Mouse (Mus musculus) retina, postnatal 1 day (tissue): ENCODE data around the gene Fbxo4.
A peak's percentile ranks its signal among the peaks of the same experiment; 100 is the strongest.

Experiments
- DNase-seq: peaks from one replicate; pipeline ENCODE4 v3.0.0-alpha.2; 2012

Fbxo4 gene

DNA sequence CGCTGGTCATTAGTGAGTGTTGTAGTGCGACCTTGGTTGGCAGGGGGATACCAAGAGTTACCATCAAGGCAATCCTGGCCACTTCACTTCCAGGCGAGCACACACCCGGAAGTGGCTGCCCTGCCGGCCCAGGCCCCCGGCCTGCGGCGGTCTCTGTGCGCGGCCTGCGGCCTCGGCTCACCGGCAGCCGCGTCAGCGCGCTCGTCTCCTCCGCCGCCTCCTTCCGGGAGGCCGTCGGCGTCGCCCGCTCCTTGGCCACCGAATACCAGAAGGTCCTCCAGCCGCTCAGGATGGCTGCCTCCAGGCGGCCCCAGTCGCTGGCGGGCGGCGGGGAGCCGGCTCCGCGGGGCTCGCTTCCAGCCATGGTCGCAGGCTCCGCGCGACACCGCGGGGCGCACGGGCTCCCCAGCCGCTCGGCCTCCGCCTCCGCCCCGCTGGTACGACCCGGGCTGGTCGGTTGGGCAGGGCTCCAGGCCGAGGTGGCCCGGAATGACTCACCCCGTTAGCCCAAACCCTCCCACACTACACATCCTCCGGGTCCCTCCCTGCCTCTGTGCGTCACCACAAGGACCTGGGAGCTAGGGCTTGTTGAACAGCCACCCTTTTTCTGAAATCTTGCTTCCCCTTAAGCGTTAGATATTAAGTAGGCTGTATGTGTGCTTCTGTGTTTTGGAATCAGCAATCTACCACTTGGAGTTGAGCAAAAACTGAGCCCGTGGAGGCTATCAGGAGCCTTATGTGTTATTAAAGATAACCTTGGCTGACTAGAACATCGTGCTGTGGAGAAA lies at the start of gene Fbxo4:
Fbxo4 (minus strand) TSS at position 513 of the 788 bp plus-strand sequence.
- peak; percentile 77 for DNase-seq

- no peak for DNase-seq
These were observed 49.6 kb upstream of the Fbxo4 start for GRCm38 (mm10) chr15:4028960-4029359.

DNA sequence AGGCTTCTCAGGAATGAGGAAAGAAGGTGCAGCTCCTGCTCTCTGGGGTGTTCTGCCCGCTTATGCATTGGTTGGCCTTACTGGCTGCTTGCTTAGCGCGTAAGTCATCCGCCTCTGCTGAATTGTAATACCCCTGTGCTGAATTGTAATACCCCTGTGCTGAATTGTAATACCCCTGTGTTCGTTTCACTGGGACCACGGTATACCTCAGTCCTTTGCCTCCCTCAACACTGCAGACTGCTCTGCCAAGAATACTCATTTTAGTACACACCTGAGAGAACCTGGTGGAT lies 49.0 kb upstream of the Fbxo4 start:
- DNase-seq: no peak

GRCm38 (mm10) chr15:4027671-4028410 lies 48.5 kb upstream of the Fbxo4 start:
- DNase-seq: peak; percentile 8

- peak; percentile 84 for DNase-seq
These were observed 47.6 kb upstream of the Fbxo4 start for GRCm38 (mm10) chr15:4026831-4027584.

DNA sequence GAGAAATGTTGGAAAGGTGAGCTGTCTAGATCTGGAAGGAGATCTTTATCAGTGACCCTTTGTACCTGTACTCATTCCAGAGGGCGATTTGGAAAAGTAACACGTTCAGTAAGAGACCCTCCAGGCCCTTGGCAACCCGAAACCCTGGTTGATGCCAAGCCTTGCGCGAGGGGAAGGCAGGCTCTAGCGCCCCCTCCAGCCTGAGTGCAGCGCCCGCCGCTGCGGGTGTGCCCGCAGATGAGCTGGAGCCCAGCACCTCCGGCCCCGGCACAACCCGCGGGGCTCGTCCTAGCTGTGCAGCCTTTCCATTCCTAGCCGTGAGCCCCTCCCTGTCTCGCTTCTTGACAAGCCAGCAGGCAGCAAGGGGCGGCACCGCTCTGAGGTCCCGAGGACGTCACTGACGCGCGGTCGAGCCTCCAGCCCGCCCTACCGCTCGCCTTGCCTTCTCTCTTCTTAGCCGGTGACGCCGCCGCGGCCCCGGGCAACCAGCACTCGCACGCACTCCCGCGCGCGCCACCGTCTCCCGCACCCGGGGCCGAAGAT lies 46.9 kb upstream of the Fbxo4 start, which contains the start of gene Oxct1:
Oxct1 (plus strand) TSS at position 153 of the 543 bp plus-strand sequence.
- DNase-seq: peak; percentile 95

GRCm38 (mm10) chr15:4025508-4025904 lies 46.1 kb upstream of the Fbxo4 start:
- peak; percentile 17 for DNase-seq

- peak; percentile 8 for DNase-seq
These were observed 45.5 kb upstream of the Fbxo4 start for GRCm38 (mm10) chr15:4024726-4025507.

DNA sequence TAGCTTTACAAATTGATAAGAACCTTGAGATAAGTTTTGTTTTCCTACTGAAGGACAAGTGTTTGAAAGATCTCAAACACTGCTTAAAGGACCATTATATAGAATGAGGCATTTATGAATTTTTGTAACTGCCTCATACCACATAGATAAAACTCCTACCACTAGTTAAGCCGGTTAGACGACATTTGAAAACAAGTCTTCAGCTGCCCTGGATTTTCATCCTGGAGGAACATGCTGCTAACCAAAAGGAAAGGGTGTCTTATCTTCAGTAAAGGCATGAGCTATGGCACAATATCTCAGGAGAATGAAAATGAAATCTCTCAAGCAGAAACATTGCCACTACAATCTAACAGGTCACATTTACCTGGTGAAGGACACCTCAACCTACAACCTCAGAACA lies 44.4 kb upstream of the Fbxo4 start:
- no peak for DNase-seq

GRCm38 (mm10) chr15:4020711-4021110 lies 41.3 kb upstream of the Fbxo4 start:
- DNase-seq: no peak

DNA sequence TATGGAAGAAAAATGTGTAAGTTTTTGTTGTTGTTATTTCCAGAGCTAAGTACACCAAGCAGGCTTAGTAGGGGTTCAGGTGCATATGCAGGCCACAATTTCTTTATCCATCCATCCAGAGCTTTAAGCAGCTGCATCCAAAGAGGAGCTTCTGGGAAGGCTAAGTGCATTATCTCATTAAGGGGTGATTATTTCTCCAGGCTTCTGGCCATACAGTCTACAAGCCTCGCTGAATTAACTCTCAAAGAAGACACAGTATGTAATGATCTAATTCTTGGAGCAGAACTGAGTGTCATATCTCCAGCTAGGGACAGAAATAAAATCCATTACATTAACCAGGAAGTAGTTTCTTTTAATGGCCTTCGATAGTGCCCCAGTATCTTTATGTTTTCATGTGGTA lies 34.5 kb upstream of the Fbxo4 start:
- DNase-seq: peak; percentile 67

- DNase-seq: no peak
These were observed 21.2 kb upstream of the Fbxo4 start for GRCm38 (mm10) chr15:4000536-4000935.

GRCm38 (mm10) chr15:3999144-3999543 lies 19.8 kb upstream of the Fbxo4 start:
- DNase-seq: no peak

GRCm38 (mm10) chr15:3996267-3997010 lies 17.1 kb upstream of the Fbxo4 start:
- no peak for DNase-seq

- peak; percentile 100 for DNase-seq
These were observed 16.3 kb upstream of the Fbxo4 start, which contains the start of gene AW549877 for GRCm38 (mm10) chr15:3995448-3996266. TSS of gene AW549877 (minus strand) at chr15:3995744.

DNA sequence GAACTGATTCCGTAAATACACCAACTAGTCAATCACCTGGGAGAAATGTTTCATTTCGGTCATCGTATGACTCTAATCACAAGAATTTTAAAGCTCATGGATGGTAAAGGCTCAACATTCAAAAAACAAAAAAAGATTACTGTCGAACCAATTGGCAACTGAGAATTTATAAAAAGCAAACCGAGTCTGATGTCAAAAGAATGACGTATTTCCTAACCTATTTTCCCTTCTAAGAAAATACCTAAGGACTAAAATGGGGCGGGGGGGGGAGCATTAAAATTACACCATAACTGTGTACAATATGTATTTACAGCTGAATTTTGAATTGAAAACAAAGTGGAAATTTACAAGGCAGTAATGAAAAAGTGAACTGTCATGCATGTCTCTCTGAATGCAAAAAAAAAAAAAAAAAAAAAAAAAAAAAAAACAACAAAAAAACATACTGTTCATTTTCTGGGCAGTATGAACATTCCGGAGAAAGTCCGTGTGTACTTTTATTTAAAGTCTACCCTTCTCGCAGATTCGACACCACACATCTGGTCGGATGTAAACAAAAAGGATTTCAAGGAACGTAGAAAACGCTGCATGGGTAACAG lies 15.6 kb upstream of the Fbxo4 start:
- no peak for DNase-seq

DNA sequence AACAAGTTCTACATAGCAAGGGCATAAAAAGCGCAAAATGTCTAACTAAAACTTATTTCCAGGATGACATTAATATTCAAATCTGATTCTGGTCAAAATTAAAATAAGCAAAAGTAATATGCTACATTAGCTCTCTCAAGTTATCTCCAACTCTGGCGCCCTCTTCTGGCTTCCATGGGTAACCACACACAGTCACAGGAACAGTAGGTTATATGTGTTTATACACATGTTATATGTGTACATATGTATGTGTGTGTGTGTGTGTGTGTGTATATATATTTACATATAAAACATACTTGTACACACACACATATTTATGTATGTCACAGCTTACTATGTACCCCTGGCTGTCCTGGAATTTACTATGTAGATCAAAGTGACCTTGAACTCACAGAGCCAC lies 8.6 kb upstream of the Fbxo4 start:
- peak; percentile 47 for DNase-seq

GRCm38 (mm10) chr15:3984876-3985275 lies 5.5 kb upstream of the Fbxo4 start:
- DNase-seq: no peak

GRCm38 (mm10) chr15:3982732-3983131 lies 3.4 kb upstream of the Fbxo4 start:
- no peak for DNase-seq

- peak; percentile 4 for DNase-seq
These were observed 498 bp upstream of the Fbxo4 start for GRCm38 (mm10) chr15:3979871-3980270.
